Mouse (Mus musculus) ES-Bruce4 (cell line): ENCODE measurements around the gene Pes1. TPM values are rescaled to one million over a fixed set of nuclear protein-coding genes. Genes with fewer than 3 reads are reported as not detected.

Experiments
- H3K27ac ChIP-seq: 2 replicates; pipeline ENCODE4 v1.5.1; 2012; ENCODE audit warnings: low read length, inconsistent platforms; ENCODE audit not compliant: insufficient read depth
- H3K27me3 ChIP-seq: 2 replicates; pipeline ENCODE4 v1.6.1; 2012; ENCODE audit warnings: mild to moderate bottlenecking, low read length, inconsistent platforms; ENCODE audit not compliant: control insufficient read depth, poor library complexity, insufficient read depth, severe bottlenecking
- H3K36me3 ChIP-seq: 2 replicates; pipeline ENCODE4 v1.6.1; 2012; ENCODE audit warnings: inconsistent platforms, mild to moderate bottlenecking, low read length, moderate library complexity; ENCODE audit not compliant: control insufficient read depth, poor library complexity, insufficient read depth, severe bottlenecking
- H3K4me1 ChIP-seq: one replicate; pipeline ENCODE4 v1.8.1; 2011; ENCODE audit warnings: low read length; ENCODE audit not compliant: control insufficient read depth, insufficient read depth
- H3K4me3 ChIP-seq: 2 replicates; pipeline ENCODE4 v1.5.1; 2011; ENCODE audit warnings: low read depth, mild to moderate bottlenecking, low read length
- H3K9ac ChIP-seq: 2 replicates; pipeline ENCODE4 v1.6.1; 2012; ENCODE audit warnings: low read depth, mild to moderate bottlenecking, inconsistent platforms; ENCODE audit not compliant: poor library complexity, severe bottlenecking
- H3K9me3 ChIP-seq: replicated peaks from 2 replicates; pipeline ENCODE4 v1.6.1; 2012; ENCODE audit warnings: mild to moderate bottlenecking, low read length, inconsistent platforms; ENCODE audit not compliant: control insufficient read depth, poor library complexity, insufficient read depth, severe bottlenecking
- CTCF ChIP-seq: IDR thresholded peaks from one replicate; pipeline ENCODE4 v1.8.1; 2011; ENCODE audit warnings: low read depth, low read length
- EP300 ChIP-seq: IDR thresholded peaks from 2 replicates; pipeline ENCODE4 v1.6.1; 2011; ENCODE audit warnings: low read depth, low read length; ENCODE audit not compliant: insufficient read depth
- POLR2A ChIP-seq: IDR thresholded peaks from one replicate; pipeline ENCODE4 v1.8.1; 2011; ENCODE audit warnings: low read length; ENCODE audit not compliant: insufficient read depth
- polyA plus RNA-seq: library from polyadenylated mRNA; stranded (reverse); fragments of >200 nt; gene quantifications from 2 replicates; pipeline ENCODE4 v1.2.4, GENCODE M21; 2011; ENCODE audit warnings: low read depth; ENCODE audit not compliant: missing spikeins, insufficient read depth, insufficient read length

Gene Pes1
- polyA plus RNA-seq, 1 experiment, result 252 TPM

GRCm38 (mm10) chr11:3996840-3997239 is 33.1 kb downstream of the Pes1 start:
- no peak for TF ChIP-seq CTCF
- TF ChIP-seq POLR2A, result no peak
- TF ChIP-seq EP300, result no peak
- Histone ChIP-seq H3K4me3 (no peak overlapping the region), H3K9me3 (no peaks in the 10 kb centered on the region)

DNA sequence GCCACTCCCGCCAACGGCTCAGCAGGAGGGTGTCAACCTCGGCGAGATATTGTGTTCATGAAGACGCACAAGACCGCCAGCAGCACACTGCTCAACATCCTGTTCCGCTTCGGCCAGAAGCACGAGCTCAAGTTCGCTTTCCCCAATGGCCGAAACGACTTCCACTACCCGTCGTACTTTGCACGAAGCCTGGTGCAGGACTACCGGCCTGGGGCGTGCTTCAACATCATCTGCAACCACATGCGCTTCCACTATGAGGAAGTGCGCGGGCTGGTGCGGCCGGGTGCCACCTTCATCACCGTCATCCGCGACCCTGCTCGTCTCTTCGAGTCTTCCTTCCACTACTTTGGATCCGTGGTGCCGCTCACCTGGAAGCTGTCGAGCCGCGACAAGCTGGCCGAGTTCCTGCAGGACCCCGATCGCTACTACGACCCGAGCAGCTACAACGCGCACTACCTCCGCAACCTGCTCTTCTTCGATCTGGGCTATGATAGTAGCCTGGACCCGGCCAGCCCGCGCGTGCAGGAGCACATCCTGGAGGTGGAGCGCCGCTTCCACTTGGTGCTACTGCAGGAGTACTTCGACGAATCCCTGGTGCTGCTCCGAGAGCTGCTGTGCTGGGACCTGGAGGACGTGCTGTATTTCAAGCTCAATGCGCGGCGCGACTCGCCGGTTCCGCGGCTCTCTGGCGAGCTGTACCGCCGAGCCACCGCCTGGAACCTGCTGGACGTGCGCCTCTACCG is 34.4 kb downstream of the Pes1 start:
- peak overlapping the region; percentile 34 for H3K4me3 ChIP-seq
- H3K4me1 ChIP-seq, result no peaks in the 10 kb centered on the region
- peaks cover 3% of the 10 kb centered on the region for H3K27me3 ChIP-seq
- H3K9me3 ChIP-seq, result no peaks in the 10 kb centered on the region
- H3K36me3 ChIP-seq, result no peaks in the 10 kb centered on the region
- no peak overlapping the region for H3K27ac ChIP-seq
- H3K9ac ChIP-seq, result 0 out of 2 replicates have a peak overlapping the region, but pooled peaks have one; percentile 5
- no peak for TF ChIP-seq EP300

More at GRCm38 (mm10) chr11:3996840-3997239, 33.1 kb downstream of the Pes1 start:
- Histone ChIP-seq H3K9ac (no peak overlapping the region), H3K27me3 (peaks cover 3% of the 10 kb centered on the region), H3K4me1 (no peaks in the 10 kb centered on the region), H3K36me3 (no peaks in the 10 kb centered on the region), H3K27ac (no peak overlapping the region)

GRCm38 (mm10) chr11:3999547-3999946 is 35.8 kb downstream of the Pes1 start:
- Histone ChIP-seq H3K9ac (no peak overlapping the region), H3K36me3 (no peaks in the 10 kb centered on the region), H3K27me3 (peaks cover 3% of the 10 kb centered on the region), H3K27ac (no peak overlapping the region), H3K4me1 (no peaks in the 10 kb centered on the region), H3K9me3 (no peaks in the 10 kb centered on the region), H3K4me3 (no peak overlapping the region)
- TF ChIP-seq CTCF, result no peak
- no peak for TF ChIP-seq POLR2A
- no peak for TF ChIP-seq EP300

GRCm38 (mm10) chr11:4001603-4002002 is 37.8 kb downstream of the Pes1 start:
- TF ChIP-seq CTCF (peak; percentile 86), EP300 (no peak)
- Histone ChIP-seq H3K4me3 (no peak overlapping the region), H3K9ac (no peak overlapping the region)

GRCm38 (mm10) chr11:4005220-4005805 is 41.5 kb downstream of the Pes1 start:
- no peaks in the 10 kb centered on the region for H3K36me3 ChIP-seq
- no peaks in the 10 kb centered on the region for H3K9me3 ChIP-seq
- H3K27me3 ChIP-seq, result no peaks in the 10 kb centered on the region; the same call in 1 of the 2 replicates
- H3K4me3 ChIP-seq, result no peak overlapping the region
- no peaks in the 10 kb centered on the region for H3K4me1 ChIP-seq
- TF ChIP-seq CTCF, result no peak
- no peak for TF ChIP-seq POLR2A
- TF ChIP-seq EP300, result no peak
- H3K27ac ChIP-seq, result no peak overlapping the region
- no peak overlapping the region for H3K9ac ChIP-seq

More at GRCm38 (mm10) chr11:4001603-4002002, 37.8 kb downstream of the Pes1 start:
- H3K27ac ChIP-seq, result no peak overlapping the region
- no peaks in the 10 kb centered on the region for H3K4me1 ChIP-seq
- peaks cover 3% of the 10 kb centered on the region for H3K27me3 ChIP-seq
- no peaks in the 10 kb centered on the region for H3K9me3 ChIP-seq
- H3K36me3 ChIP-seq, result no peaks in the 10 kb centered on the region

DNA sequence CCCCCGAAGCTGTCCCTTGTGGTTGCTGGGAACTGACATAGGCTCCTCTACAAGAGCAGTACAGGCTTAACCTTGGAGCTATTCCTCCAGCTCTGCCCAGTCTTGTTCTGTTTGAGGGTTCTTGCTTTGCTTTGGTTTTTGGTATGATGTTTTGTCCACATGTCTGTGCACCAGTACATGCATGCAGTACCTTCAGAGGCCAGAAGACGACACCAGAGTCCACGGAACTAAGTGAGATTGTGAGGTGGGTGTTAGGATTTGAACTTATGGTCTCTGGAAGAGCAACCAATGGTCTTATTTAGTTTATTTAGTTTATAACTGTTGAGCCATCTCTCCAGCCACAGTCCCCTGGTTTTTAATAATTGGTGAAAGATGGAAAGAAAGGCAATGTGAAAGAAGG is 42.7 kb downstream of the Pes1 start:
- H3K9ac ChIP-seq, result no peak overlapping the region
- H3K27ac ChIP-seq, result no peak overlapping the region
- no peaks in the 10 kb centered on the region for H3K27me3 ChIP-seq
- H3K4me1 ChIP-seq, result no peaks in the 10 kb centered on the region
- no peaks in the 10 kb centered on the region for H3K36me3 ChIP-seq
- H3K9me3 ChIP-seq, result no peaks in the 10 kb centered on the region
- no peak overlapping the region for H3K4me3 ChIP-seq
- no peak for TF ChIP-seq POLR2A
- TF ChIP-seq CTCF, result no peak
- no peak for TF ChIP-seq EP300
